Mouse (Mus musculus) midbrain, postnatal 0 days (tissue): ENCODE data around the gene Tmem233. TPM values are rescaled to one million over a fixed set of nuclear protein-coding genes. Genes with fewer than 3 reads are reported as not detected.
A peak's percentile ranks its signal among the peaks of the same experiment; 100 is the strongest.

ENCODE experiments used
- ATAC-seq: fragments of 200-750 bp; cut with Nextera tagmentation; 2 replicates; pipeline ENCODE4 v1.8.0; 2017; ENCODE audit warnings: moderate number of reproducible peaks, mild to moderate bottlenecking, moderate TSS enrichment, moderate library complexity; ENCODE audit not compliant: low FRiP score
- DNase-seq: peaks from one replicate; pipeline ENCODE4 v3.0.0-alpha.2; 2015; ENCODE audit warnings: low spot score
- H3K27ac ChIP-seq: fragments of 300-500 bp; sonication (generic); 2 replicates; pipeline ENCODE4 v1.5.1; 2014; ENCODE audit warnings: low read depth, mild to moderate bottlenecking, low read length, mixed read lengths
- H3K27me3 ChIP-seq: fragments of 300-500 bp; sonication (generic); 2 replicates; pipeline ENCODE4 v1.6.1; 2014; ENCODE audit warnings: low read length, control low read depth, mixed read lengths; ENCODE audit not compliant: insufficient read depth
- H3K36me3 ChIP-seq: fragments of 300-500 bp; sonication (generic); 2 replicates; pipeline ENCODE4 v1.6.1; 2014; ENCODE audit warnings: low read length, control low read depth, mixed read lengths; ENCODE audit not compliant: insufficient read depth
- H3K4me1 ChIP-seq: fragments of 300-500 bp; sonication (generic); 2 replicates; pipeline ENCODE4 v1.6.1; 2014; ENCODE audit warnings: mild to moderate bottlenecking, control low read depth, antibody characterized with exemption, low read length, mixed read lengths; ENCODE audit not compliant: insufficient read depth
- H3K4me2 ChIP-seq: fragments of 300-500 bp; sonication (generic); 2 replicates; pipeline ENCODE4 v1.6.1; 2014; ENCODE audit warnings: low read depth, mild to moderate bottlenecking, low read length, mixed read lengths; ENCODE audit not compliant: poor library complexity, severe bottlenecking
- H3K4me3 ChIP-seq: fragments of 300-500 bp; sonication (generic); 2 replicates; pipeline ENCODE4 v1.5.1; 2014; ENCODE audit warnings: low read depth, mild to moderate bottlenecking, low read length, moderate library complexity
- H3K9ac ChIP-seq: fragments of 300-500 bp; sonication (generic); replicated peaks from 2 replicates; pipeline ENCODE4 v1.6.1; 2014; ENCODE audit warnings: mild to moderate bottlenecking, low read length, moderate library complexity, mixed read lengths; ENCODE audit not compliant: poor library complexity, severe bottlenecking
- H3K9me3 ChIP-seq: fragments of 300-500 bp; sonication (generic); 2 replicates; pipeline ENCODE4 v1.6.1; 2016; ENCODE audit warnings: low read length, control low read depth
- CTCF ChIP-seq: IDR thresholded peaks from 2 replicates; pipeline ENCODE4 v1.5.1; 2016; ENCODE audit warnings: antibody characterized with exemption, mild to moderate bottlenecking
- WGBS: fragments of 180-500 bp; shearing (Covaris S2); extraction: QIAGEN DNeasy Blood & Tissue Kit; methylation state at CpG from one replicate; pipeline ENCODE4 v1.1.7; 2014; 5-methylcytosine and 5-hydroxymethylcytosine counted together
- polyA plus RNA-seq: library from polyadenylated mRNA; unstranded; fragments of >200 nt; fragmentation: Nextera tagmentation; extraction: Ambion mirVana; gene quantifications from 2 replicates; pipeline ENCODE4 v1.2.1, GENCODE M21; 2015
- total RNA-seq: library from RNA; depleted of rRNA; stranded (reverse); fragments of >200 nt; gene quantifications from 2 replicates; pipeline ENCODE4 v1.2.3, GENCODE M21; 2014

Gene Tmem233
- total and polyA plus RNA-seq, 2 experiments from 2014 or later: not detected

DNA sequence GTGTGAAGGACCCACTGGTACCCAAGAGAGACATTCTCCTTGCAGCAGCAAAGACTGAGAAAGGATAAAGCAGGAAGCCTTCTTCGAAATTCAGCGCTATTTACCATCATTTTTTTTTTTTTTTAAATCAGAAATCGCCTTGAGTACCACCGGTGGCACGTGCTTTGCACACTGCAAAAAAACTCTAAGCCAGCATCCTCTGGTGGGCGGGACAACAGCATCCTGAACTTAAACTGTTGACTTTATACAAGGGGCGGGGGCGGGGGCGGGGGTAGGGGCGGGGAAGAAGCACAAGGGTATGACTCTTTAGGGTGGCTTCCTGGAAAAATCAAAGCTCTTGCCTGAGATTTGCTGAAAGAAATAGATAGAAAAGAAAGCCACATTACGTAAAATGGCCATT lies 43.3 kb downstream of the Tmem233 start:
- 33% methylated on average over 11 of the region's 11 CpGs for WGBS
- H3K4me1 ChIP-seq: no peaks in the 10 kb centered on the region
- no peak for ATAC-seq
- TF ChIP-seq CTCF: no peak
- H3K27ac ChIP-seq: no peak overlapping the region
- H3K36me3 ChIP-seq: no peaks in the 10 kb centered on the region
- H3K27me3 ChIP-seq: no peaks in the 10 kb centered on the region
- no peaks in the 10 kb centered on the region for H3K9me3 ChIP-seq
- 0 out of 2 replicates have a peak overlapping the region, but pooled peaks have one; percentile 12 for H3K4me2 ChIP-seq
- H3K9ac ChIP-seq: no peak overlapping the region
- H3K4me3 ChIP-seq: no peak overlapping the region
- DNase-seq: no peak

DNA sequence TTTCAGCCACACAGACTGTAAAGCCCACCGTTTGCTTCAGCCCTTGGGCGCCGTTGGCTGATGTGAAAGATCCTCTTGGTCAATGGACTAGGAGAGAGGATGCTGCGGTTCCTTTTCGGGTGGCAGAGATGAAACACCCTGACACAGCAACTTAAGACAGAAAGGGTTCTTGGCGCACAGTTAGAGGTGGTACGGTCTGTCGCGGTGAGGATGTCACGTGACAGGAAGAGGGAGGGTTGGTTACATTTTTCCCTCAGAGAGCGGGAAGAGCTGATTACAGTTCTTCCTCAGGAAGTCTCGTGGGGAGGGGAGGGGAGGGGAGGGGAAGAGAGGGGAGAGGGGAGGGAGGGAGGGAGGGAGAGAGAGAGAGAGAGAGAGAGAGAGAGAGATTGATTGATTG lies 45.3 kb downstream of the Tmem233 start:
- no peak overlapping the region for H3K4me3 ChIP-seq
- 73% methylated on average over 12 of the region's 12 CpGs for WGBS
- no peaks in the 10 kb centered on the region for H3K36me3 ChIP-seq
- no peak overlapping the region for H3K9ac ChIP-seq
- TF ChIP-seq CTCF: no peak
- H3K4me2 ChIP-seq: no peak overlapping the region
- ATAC-seq (no peak), DNase-seq (no peak)
- no peak overlapping the region for H3K27ac ChIP-seq
- H3K27me3 ChIP-seq: no peaks in the 10 kb centered on the region
- no peaks in the 10 kb centered on the region for H3K9me3 ChIP-seq
- H3K4me1 ChIP-seq: no peaks in the 10 kb centered on the region

DNA sequence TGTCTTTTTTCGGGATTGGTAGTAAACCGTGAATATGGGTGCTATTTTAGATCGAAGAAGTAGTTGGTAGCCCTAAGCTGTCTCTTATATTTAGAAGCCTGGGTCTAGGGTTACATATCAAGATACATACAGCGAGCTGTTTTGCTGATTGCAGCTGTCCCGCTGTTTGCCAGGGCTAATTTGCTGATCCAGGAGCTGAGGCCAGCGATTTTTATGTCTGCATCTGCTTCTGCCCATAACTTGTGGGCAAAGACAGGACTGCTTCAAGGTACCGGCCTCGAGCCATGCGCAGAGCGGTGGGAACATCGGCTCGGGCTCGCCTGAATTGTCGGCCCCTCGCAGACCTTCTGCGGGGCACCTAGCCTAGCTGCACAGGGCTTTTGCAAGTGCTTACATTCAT lies 46.6 kb downstream of the Tmem233 start:
- WGBS: 51% methylated on average over 16 of the region's 16 CpGs
- Histone ChIP-seq H3K4me1 (no peaks in the 10 kb centered on the region), H3K27me3 (no peaks in the 10 kb centered on the region), H3K9me3 (no peaks in the 10 kb centered on the region), H3K36me3 (no peaks in the 10 kb centered on the region), H3K4me3 (no peak overlapping the region), H3K9ac (no peak overlapping the region), H3K4me2 (no peak overlapping the region), H3K27ac (no peak overlapping the region)
- TF ChIP-seq CTCF: no peak
- no peak for ATAC-seq
- no peak for DNase-seq

DNA sequence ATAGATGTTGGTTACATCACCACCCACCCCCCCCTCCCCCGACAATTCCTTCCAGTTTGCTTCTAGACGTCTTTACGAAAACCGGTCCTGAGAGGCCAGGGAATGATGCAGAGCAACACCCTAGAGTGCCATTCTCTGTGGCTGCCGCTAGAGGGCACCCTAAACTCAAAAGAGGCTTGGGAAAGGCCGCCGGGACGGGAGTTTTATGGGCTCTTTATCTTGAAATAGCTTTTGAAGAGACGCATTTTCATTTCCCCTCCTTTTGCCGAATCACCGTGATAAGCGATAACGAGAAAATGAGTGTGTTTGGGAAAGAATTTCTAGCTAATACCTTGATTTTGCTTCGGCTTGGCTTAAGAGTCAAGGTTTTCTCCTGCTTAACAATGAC lies 51.9 kb downstream of the Tmem233 start:
- H3K4me2 ChIP-seq: peak overlapping the region; percentile 54
- H3K27ac ChIP-seq: no peak overlapping the region
- WGBS: 4% methylated on average over 14 of the region's 14 CpGs
- no peaks in the 10 kb centered on the region for H3K9me3 ChIP-seq
- 0 out of 2 replicates have a peak, but pooled peaks cover 3% of the 10 kb centered on the region for H3K27me3 ChIP-seq
- 0 out of 2 replicates have a peak overlapping the region, but pooled peaks have one; percentile 54 for H3K9ac ChIP-seq
- DNase-seq (peak; percentile 89), ATAC-seq (no peak; the same call in 1 of the 2 replicates)
- TF ChIP-seq CTCF: peak; percentile 91
- H3K4me1 ChIP-seq: peaks cover 3% of the 10 kb centered on the region; the same call in 1 of the 2 replicates
- H3K4me3 ChIP-seq: peak overlapping the region; percentile 22
- H3K36me3 ChIP-seq: no peaks in the 10 kb centered on the region

DNA sequence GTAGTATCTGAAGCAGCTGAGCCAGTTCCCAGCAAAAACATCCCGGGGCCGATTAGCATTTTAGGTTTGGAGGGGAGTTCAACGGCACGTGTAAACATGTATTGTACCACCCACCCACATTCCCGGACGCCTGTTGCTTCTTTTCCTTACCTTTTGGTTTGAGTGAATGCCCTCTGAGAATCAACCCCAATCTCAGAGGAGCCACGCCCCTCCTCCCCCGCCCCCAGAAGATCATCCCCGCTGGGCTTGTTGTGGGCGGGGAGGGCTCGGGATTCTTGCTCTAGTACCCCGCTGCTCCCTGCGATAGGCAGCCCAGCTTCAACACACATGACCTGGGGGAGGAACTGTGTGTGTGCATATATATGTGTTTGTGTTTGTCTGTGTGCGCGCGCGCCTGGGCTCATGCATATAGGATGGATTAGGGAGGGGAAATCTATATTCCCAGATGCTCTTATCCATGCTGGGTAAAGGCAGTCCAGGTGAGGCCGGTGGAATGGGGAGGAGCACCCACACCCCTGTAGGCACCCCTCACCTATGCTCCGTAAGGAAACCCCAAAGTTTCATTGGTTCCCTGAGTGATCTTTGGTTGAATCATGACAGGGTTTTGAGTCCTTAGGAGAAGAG lies 52.4 kb downstream of the Tmem233 start:
- Histone ChIP-seq H3K4me1 (peaks cover 3% of the 10 kb centered on the region; the same call in 1 of the 2 replicates), H3K4me3 (peak overlapping the region; percentile 22), H3K9me3 (no peaks in the 10 kb centered on the region), H3K27ac (no peak overlapping the region), H3K4me2 (peak overlapping the region; percentile 54), H3K27me3 (0 out of 2 replicates have a peak, but pooled peaks cover 3% of the 10 kb centered on the region), H3K36me3 (no peaks in the 10 kb centered on the region), H3K9ac (peak overlapping the region; percentile 54; the same call in 1 of the 2 replicates)
- 3% methylated on average over 19 of the region's 19 CpGs for WGBS
- no peak for DNase-seq
- peak; percentile 41; the same call in 1 of the 2 replicates for ATAC-seq
- TF ChIP-seq CTCF: no peak

DNA sequence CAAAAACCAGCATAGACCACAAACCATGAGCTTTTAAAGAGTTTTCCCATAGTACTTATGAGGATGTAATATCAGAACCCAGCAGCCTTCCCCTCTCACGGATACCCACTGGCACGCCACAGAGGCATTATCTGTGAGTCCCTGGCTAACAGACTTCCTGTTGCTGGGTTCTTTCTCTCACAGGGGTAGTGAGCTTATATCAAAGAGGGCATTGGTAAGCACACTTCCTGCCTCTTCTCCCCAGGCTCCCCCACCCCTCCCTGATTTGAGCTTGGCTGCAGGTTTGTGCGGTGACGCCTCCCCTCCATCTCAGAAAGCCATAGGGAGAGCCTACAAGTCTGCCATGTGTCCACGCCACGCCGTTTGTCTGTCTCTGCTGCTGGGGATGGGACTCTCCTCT lies 54.0 kb downstream of the Tmem233 start:
- Histone ChIP-seq H3K27ac (no peak overlapping the region), H3K36me3 (no peaks in the 10 kb centered on the region), H3K4me1 (peaks cover 3% of the 10 kb centered on the region; the same call in 1 of the 2 replicates), H3K9me3 (no peaks in the 10 kb centered on the region), H3K4me3 (no peak overlapping the region), H3K4me2 (no peak overlapping the region), H3K9ac (no peak overlapping the region), H3K27me3 (0 out of 2 replicates have a peak, but pooled peaks cover 3% of the 10 kb centered on the region)
- 79% methylated on average over 7 of the region's 7 CpGs for WGBS
- DNase-seq (no peak), ATAC-seq (no peak)
- TF ChIP-seq CTCF: no peak
